Mouse (Mus musculus) CD4-positive, CD25-positive, alpha-beta regulatory T cell, adult 2 months (primary cell): ENCODE results near the gene Cd300lf.

Experiments used
- DNase-seq: peaks from one replicate; pipeline ENCODE4 v3.0.0-alpha.2; 2012; ENCODE audit warnings: low read depth, low spot score

The Cd300lf gene

GRCm38 (mm10) chr11:115077436-115077835 lies 56.4 kb downstream of the Cd300lf start:
- no peak for DNase-seq

GRCm38 (mm10) chr11:115075859-115076258 lies 57.9 kb downstream of the Cd300lf start:
- no peak for DNase-seq

GRCm38 (mm10) chr11:115075407-115075806 lies 58.4 kb downstream of the Cd300lf start:
- DNase-seq = no peak

GRCm38 (mm10) chr11:115073002-115073401 lies 60.8 kb downstream of the Cd300lf start:
- no peak for DNase-seq

- DNase-seq = no peak
Measured at GRCm38 (mm10) chr11:115071631-115072294, 62.0 kb downstream of the Cd300lf start.

GRCm38 (mm10) chr11:115071015-115071551 lies 62.7 kb downstream of the Cd300lf start:
- DNase-seq = no peak

- DNase-seq = no peak
Measured at GRCm38 (mm10) chr11:115066768-115067167, 67.0 kb downstream of the Cd300lf start.
